Mouse (Mus musculus) adipocyte (in vitro differentiated cells): ENCODE results near the gene Gm48551.

ENCODE experiments used
- DNase-seq: peaks from one replicate; pipeline ENCODE4 v3.0.0-alpha.2; 2016; ENCODE audit warnings: low spot score

The Gm48551 gene

GRCm38 (mm10) chr10:81417227-81418215 is 33.3 kb downstream of the Gm48551 start:
- DNase-seq: no peak

- DNase-seq: no peak
Observed at GRCm38 (mm10) chr10:81418216-81419070, 34.2 kb downstream of the Gm48551 start.

- DNase-seq: no peak
Observed at GRCm38 (mm10) chr10:81419111-81419928, 35.1 kb downstream of the Gm48551 start.

GRCm38 (mm10) chr10:81420191-81420767 is 36.0 kb downstream of the Gm48551 start:
- DNase-seq: no peak

GRCm38 (mm10) chr10:81421041-81421796 is 37.0 kb downstream of the Gm48551 start:
- DNase-seq: no peak

GRCm38 (mm10) chr10:81421797-81422100 is 37.5 kb downstream of the Gm48551 start:
- no peak for DNase-seq

GRCm38 (mm10) chr10:81422191-81422590 is 37.9 kb downstream of the Gm48551 start:
- DNase-seq: no peak

- DNase-seq: no peak
Observed at GRCm38 (mm10) chr10:81422661-81423217, 38.5 kb downstream of the Gm48551 start.

GRCm38 (mm10) chr10:81423476-81424245 is 39.4 kb downstream of the Gm48551 start:
- no peak for DNase-seq

GRCm38 (mm10) chr10:81424246-81425051 is 40.2 kb downstream of the Gm48551 start:
- peak; percentile 81 for DNase-seq

- peak; percentile 80 for DNase-seq
Observed at GRCm38 (mm10) chr10:81425236-81425850, 41.1 kb downstream of the Gm48551 start.

- no peak for DNase-seq
Observed at GRCm38 (mm10) chr10:81426081-81426671, 41.9 kb downstream of the Gm48551 start.

- peak; percentile 39 for DNase-seq
Observed at GRCm38 (mm10) chr10:81426897-81427296, 42.6 kb downstream of the Gm48551 start.

- no peak for DNase-seq
Observed at GRCm38 (mm10) chr10:81427327-81427726, 43.1 kb downstream of the Gm48551 start.

GRCm38 (mm10) chr10:81427804-81428506 is 43.7 kb downstream of the Gm48551 start:
- no peak for DNase-seq

GRCm38 (mm10) chr10:81428507-81428870 is 44.2 kb downstream of the Gm48551 start:
- DNase-seq: no peak

- DNase-seq: no peak
Observed at GRCm38 (mm10) chr10:81429092-81429491, 44.8 kb downstream of the Gm48551 start.
